Mouse (Mus musculus) midbrain, embryonic 11.5 days (tissue): Measurements from ENCODE around the gene Mvd. TPM values are rescaled to one million over a fixed set of nuclear protein-coding genes. Genes with fewer than 3 reads are reported as not detected.

ENCODE experiments used
- ATAC-seq: fragments of 200-750 bp; cut with Nextera tagmentation; 2 replicates; pipeline ENCODE4 v1.8.0; 2017; ENCODE audit warnings: moderate TSS enrichment, moderate library complexity; ENCODE audit not compliant: low FRiP score
- DNase-seq: peaks from one replicate; pipeline ENCODE4 v3.0.0; 2015; ENCODE audit warnings: low spot score; ENCODE audit errors: missing footprints
- H3K27ac ChIP-seq: fragments of 300-500 bp; sonication (generic); 2 replicates; pipeline ENCODE4 v1.5.1; 2014; ENCODE audit warnings: low read depth, low read length
- H3K27me3 ChIP-seq: fragments of 300-500 bp; sonication (generic); 2 replicates; pipeline ENCODE4 v1.6.1; 2014; ENCODE audit warnings: mild to moderate bottlenecking, low read length, moderate library complexity, mixed read lengths; ENCODE audit not compliant: control insufficient read depth, insufficient read depth
- H3K36me3 ChIP-seq: fragments of 300-500 bp; sonication (generic); 2 replicates; pipeline ENCODE4 v1.6.1; 2014; ENCODE audit warnings: mild to moderate bottlenecking, low read length, moderate library complexity, mixed read lengths; ENCODE audit not compliant: control insufficient read depth, insufficient read depth
- H3K4me1 ChIP-seq: fragments of 300-500 bp; sonication (generic); 2 replicates; pipeline ENCODE4 v1.6.1; 2014; ENCODE audit warnings: low read length; ENCODE audit not compliant: control insufficient read depth, insufficient read depth
- H3K4me2 ChIP-seq: fragments of 300-500 bp; sonication (generic); 2 replicates; pipeline ENCODE4 v1.6.1; 2014; ENCODE audit warnings: mild to moderate bottlenecking, moderate library complexity
- H3K4me3 ChIP-seq: fragments of 300-500 bp; sonication (generic); 2 replicates; pipeline ENCODE4 v1.5.1; 2014; ENCODE audit warnings: low read depth, low read length
- H3K9ac ChIP-seq: fragments of 300-500 bp; sonication (generic); 2 replicates; pipeline ENCODE4 v1.6.1; 2014; ENCODE audit warnings: low read length
- H3K9me3 ChIP-seq: fragments of 300-500 bp; sonication (generic); 2 replicates; pipeline ENCODE4 v1.6.1; 2016; ENCODE audit warnings: low read length; ENCODE audit not compliant: control insufficient read depth
- WGBS: fragments of 180-500 bp; shearing (Covaris S2); extraction: QIAGEN DNeasy Blood & Tissue Kit; methylation state at CpG from one replicate; pipeline ENCODE4 v1.1.7; 2014; 5-methylcytosine and 5-hydroxymethylcytosine counted together
- polyA plus RNA-seq: library from polyadenylated mRNA; unstranded; fragments of >200 nt; fragmentation: Nextera tagmentation; extraction: Ambion mirVana; gene quantifications from 2 replicates; pipeline ENCODE4 v1.2.1, GENCODE M21; 2014

Mvd gene
- polyA plus RNA-seq, result 44.3 and 48.1 TPM in 2 replicates

- H3K4me1 ChIP-seq, result peaks cover 8% of the 10 kb centered on the region
- peak within 1 kb of the TSS; percentile 89 for H3K9ac ChIP-seq
- no peaks in the 10 kb centered on the region for H3K9me3 ChIP-seq
- WGBS, result under 1% methylated on average over 47 of the region's 47 CpGs
- peak within 1 kb of the TSS; percentile 94 for H3K27ac ChIP-seq
- H3K36me3 ChIP-seq, result peaks cover 6% of the 10 kb centered on the region
- peak within 1 kb of the TSS; percentile 57 for H3K4me2 ChIP-seq
- DNase-seq (peak; percentile 99), ATAC-seq (peak; percentile 99)
- H3K27me3 ChIP-seq, result no peaks in the 10 kb centered on the region
- H3K4me3 ChIP-seq, result peak within 1 kb of the TSS; percentile 56
Measured at GRCm38 (mm10) chr8:122443262-122444006, at the start of gene Mvd. Gene Mvd (minus strand): TSS chr8:122443422.

- DNase-seq (no peak), ATAC-seq (no peak)
- WGBS, result 95% methylated on average over 9 of the region's 9 CpGs
- H3K27me3 ChIP-seq, result no peaks in the 10 kb centered on the region
- H3K9me3 ChIP-seq, result no peaks in the 10 kb centered on the region
- H3K4me2 ChIP-seq, result no peak overlapping the region
- H3K4me1 ChIP-seq, result no peaks in the 10 kb centered on the region
- no peak overlapping the region for H3K9ac ChIP-seq
- H3K27ac ChIP-seq, result no peak overlapping the region
- no peak overlapping the region for H3K4me3 ChIP-seq
- H3K36me3 ChIP-seq, result 0 out of 2 replicates have a peak, but pooled peaks cover 5% of the 10 kb centered on the region
Measured at GRCm38 (mm10) chr8:122488387-122488786, 45.2 kb upstream of the Mvd start.

GRCm38 (mm10) chr8:122484831-122485230 is 41.6 kb upstream of the Mvd start:
- no peak overlapping the region for H3K27ac ChIP-seq
- WGBS, result 90% methylated on average over 12 of the region's 12 CpGs
- ATAC-seq, result no peak
- no peaks in the 10 kb centered on the region for H3K27me3 ChIP-seq
- no peaks in the 10 kb centered on the region for H3K9me3 ChIP-seq
- H3K9ac ChIP-seq, result no peak overlapping the region
- peaks cover 29% of the 10 kb centered on the region for H3K36me3 ChIP-seq
- no peak overlapping the region for H3K4me3 ChIP-seq
- no peaks in the 10 kb centered on the region for H3K4me1 ChIP-seq
- no peak overlapping the region for H3K4me2 ChIP-seq
- no peak for DNase-seq

DNA sequence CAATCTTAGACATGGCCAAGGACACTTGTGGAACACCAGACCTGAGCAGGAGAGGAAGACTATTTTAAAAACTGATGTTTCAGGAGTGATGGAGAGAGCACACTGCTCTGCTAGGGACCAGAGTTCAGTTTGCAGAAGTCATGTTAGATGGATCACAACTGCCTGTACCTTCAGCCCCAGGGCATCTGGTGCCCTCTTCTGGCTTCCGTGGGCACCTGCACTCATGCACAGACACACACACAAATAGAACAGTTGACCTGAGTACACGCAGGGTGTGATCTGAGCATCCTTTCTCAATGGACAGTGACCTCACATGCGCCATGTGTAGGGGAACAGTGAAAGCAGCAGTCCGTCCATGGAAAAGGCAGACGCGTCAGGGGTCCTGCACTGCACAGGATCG is 40.7 kb upstream of the Mvd start:
- H3K27me3 ChIP-seq, result no peaks in the 10 kb centered on the region
- H3K9ac ChIP-seq, result no peak overlapping the region
- DNase-seq, result no peak
- no peaks in the 10 kb centered on the region for H3K9me3 ChIP-seq
- no peaks in the 10 kb centered on the region for H3K4me1 ChIP-seq
- H3K27ac ChIP-seq, result no peak overlapping the region
- peaks cover 36% of the 10 kb centered on the region for H3K36me3 ChIP-seq
- no peak overlapping the region for H3K4me3 ChIP-seq
- 95% methylated on average over 7 of the region's 7 CpGs for WGBS
- no peak for ATAC-seq
- no peak overlapping the region for H3K4me2 ChIP-seq

- Histone ChIP-seq H3K9ac (no peak overlapping the region), H3K36me3 (peaks cover 38% of the 10 kb centered on the region), H3K9me3 (no peaks in the 10 kb centered on the region), H3K27me3 (no peaks in the 10 kb centered on the region), H3K4me3 (no peak overlapping the region), H3K4me1 (no peaks in the 10 kb centered on the region), H3K27ac (no peak overlapping the region), H3K4me2 (no peak overlapping the region)
- no peak for ATAC-seq
- WGBS, result 96% methylated on average over 8 of the region's 8 CpGs
- DNase-seq, result no peak
Measured at GRCm38 (mm10) chr8:122482448-122482847, 39.2 kb upstream of the Mvd start.

DNA sequence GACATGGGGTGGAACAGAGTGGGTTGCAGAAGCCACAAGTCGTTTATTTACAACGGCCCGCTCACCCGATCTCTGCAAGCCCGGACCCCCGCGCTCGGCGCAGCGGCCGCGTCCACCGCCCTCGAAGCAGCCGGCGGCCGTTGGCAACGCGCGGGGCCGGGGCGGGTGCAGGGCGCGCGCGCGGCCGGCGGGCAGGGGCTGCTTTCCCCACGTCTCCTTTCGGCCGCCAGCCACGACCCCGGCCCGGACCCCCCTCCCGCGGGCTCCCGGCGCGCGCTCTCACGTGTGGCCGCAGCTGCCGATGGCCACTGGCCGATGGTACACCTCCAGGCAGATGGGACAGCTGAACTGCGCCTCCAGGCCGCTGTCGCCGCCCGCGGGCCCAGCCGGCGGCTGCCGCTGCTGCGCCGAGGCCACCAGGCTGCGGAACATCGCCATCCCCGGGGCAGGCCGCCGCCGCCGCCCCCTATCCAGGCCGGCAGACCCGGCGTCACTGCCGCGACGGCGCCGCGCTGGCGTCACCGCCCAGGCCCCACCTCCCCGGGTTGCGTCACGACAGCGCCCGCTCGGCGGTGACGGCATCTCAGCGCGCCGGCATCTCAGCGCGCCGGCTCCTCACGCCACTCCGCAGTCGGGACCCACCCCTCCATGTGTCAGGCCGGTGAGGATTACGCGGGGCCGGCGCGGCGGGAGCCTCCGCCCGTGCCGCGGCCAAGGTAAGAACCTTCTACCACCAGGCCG is 32.5 kb upstream of the Mvd start, which contains the start of the genes Rnf166 and Ctu2:
Rnf166 (minus strand) TSS at position 485 of the 741 bp plus-strand sequence.
Ctu2 (plus strand) TSS at position 564 of the 741 bp plus-strand sequence.
- no peaks in the 10 kb centered on the region for H3K9me3 ChIP-seq
- H3K27ac ChIP-seq, result no peak within 1 kb of the TSS
- peak; percentile 100 for DNase-seq
- peak within 1 kb of the TSS; percentile 92 for H3K4me2 ChIP-seq
- ATAC-seq, result peak; percentile 95
- no peaks in the 10 kb centered on the region for H3K27me3 ChIP-seq
- peak within 1 kb of the TSS; percentile 69 for H3K9ac ChIP-seq
- under 1% methylated on average over 94 of the region's 103 CpGs for WGBS
- peaks cover 10% of the 10 kb centered on the region for H3K36me3 ChIP-seq
- peak within 1 kb of the TSS; percentile 61 for H3K4me3 ChIP-seq
- peaks cover 15% of the 10 kb centered on the region for H3K4me1 ChIP-seq

- no peak for DNase-seq
- Histone ChIP-seq H3K4me3 (peak overlapping the region; percentile 61), H3K27me3 (no peaks in the 10 kb centered on the region), H3K9ac (peak overlapping the region; percentile 69), H3K36me3 (peaks cover 10% of the 10 kb centered on the region), H3K9me3 (no peaks in the 10 kb centered on the region), H3K4me2 (peak overlapping the region; percentile 92), H3K4me1 (peaks cover 15% of the 10 kb centered on the region), H3K27ac (no peak overlapping the region)
- 13% methylated on average over 16 of the region's 16 CpGs for WGBS
- no peak; the same call in 1 of the 2 replicates for ATAC-seq
Measured at GRCm38 (mm10) chr8:122474951-122475560, 31.8 kb upstream of the Mvd start.

DNA sequence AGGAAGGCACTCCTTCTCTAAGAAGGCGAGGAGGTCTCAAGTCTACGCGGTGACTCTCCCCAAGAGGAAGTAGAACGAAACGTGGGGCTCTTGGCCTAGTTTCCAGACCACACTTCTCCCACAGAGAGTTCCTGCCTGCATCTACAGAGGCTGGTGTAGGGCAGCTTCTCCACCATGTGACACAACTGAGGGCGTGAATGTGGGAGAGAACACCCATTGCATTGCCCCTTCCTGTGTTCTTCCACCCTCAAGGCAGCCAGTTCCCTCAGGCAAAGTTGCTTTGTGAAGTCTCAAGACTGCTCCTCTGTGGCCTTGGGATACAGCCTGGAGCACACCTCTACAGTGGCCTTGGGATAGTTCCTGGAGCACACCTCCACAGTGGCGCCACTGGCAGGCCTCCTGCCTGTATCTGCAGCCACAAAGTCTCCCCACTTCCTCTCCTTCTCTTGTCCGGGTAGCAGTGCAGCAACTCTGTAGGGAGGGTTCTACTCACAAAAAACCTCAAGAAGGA is 30.7 kb upstream of the Mvd start:
- no peaks in the 10 kb centered on the region for H3K27me3 ChIP-seq
- H3K27ac ChIP-seq, result no peak overlapping the region
- no peak for ATAC-seq
- no peak overlapping the region for H3K4me2 ChIP-seq
- WGBS, result 91% methylated on average over 8 of the region's 8 CpGs
- no peak overlapping the region for H3K9ac ChIP-seq
- H3K4me3 ChIP-seq, result no peak overlapping the region
- no peaks in the 10 kb centered on the region for H3K9me3 ChIP-seq
- H3K36me3 ChIP-seq, result 0 out of 2 replicates have a peak, but pooled peaks cover 3% of the 10 kb centered on the region
- no peak for DNase-seq
- peaks cover 15% of the 10 kb centered on the region for H3K4me1 ChIP-seq
